Mouse (Mus musculus): ENCODE data around the gene Cep63.

The Cep63 gene

DNA sequence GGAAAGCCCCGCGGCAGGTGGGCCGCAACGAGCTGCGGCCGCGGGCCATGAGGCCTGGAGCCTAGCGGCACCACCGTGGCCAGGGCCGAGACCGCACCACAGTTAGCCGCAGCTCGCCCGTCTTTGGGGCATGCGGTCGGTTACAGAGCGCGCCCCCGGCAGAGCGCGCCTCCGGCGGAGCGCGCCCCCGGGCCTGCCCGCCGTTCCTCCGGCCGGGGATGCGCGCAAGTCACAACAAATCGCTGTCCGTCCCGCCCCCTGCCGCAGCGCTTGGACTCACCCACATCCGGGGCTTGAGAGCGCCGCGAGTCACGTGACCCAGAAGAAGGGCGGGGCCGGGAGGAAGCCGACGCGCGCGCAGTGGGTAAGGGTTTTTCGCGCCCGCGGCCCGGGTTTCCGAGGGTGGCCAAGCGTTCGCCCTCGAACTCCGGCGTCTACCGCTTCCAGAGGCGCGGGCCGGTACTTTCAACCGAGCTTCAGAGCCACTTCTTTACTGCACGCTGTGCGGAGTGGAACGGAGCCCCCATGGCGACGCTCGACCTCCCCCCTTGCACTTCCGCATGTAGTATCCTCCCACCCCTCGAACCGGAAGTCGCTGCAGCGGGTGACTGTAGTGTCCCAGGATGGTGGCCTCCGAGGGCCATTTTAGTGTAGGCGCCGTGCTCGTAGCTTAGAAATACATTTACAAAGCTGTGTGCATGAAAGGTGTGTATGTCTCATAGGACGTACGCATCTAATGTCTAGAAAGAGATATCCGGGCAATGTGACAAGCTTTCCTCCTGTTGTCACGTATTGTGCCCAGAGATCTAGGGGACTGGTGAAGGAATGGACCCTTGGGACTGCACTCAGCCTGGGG lies at the start of gene Cep63, which contains the start of gene Anapc13:
Gene Cep63, minus strand, starts transcription at position 552 of the 856 bp plus-strand sequence.
Gene Anapc13, plus strand, starts transcription at position 314 of the 856 bp plus-strand sequence.
- peak; percentile 98 for DNase-seq (ENCODE audit: low spot score)

DNA sequence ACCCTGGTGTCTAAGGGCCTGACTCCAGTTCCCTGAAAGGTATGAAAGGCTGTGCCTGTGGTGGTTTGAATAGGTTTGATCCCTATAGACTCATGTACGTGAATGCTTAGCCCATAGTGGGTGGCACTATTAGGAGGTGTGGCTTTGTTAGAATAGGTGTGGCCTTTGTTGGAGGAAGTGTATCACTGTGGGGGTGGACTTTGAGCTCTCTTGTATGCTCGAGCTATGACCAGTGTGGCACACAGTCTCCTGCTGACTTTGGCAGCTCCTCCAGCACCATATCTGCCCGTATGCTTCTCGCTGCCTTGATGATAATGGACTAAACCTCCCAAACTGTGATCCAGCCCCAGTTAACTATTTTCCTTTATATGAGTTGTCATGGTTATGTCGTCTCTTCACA lies 49.6 kb upstream of the Cep63 start:
- no peak for DNase-seq (ENCODE audit: low spot score)

DNA sequence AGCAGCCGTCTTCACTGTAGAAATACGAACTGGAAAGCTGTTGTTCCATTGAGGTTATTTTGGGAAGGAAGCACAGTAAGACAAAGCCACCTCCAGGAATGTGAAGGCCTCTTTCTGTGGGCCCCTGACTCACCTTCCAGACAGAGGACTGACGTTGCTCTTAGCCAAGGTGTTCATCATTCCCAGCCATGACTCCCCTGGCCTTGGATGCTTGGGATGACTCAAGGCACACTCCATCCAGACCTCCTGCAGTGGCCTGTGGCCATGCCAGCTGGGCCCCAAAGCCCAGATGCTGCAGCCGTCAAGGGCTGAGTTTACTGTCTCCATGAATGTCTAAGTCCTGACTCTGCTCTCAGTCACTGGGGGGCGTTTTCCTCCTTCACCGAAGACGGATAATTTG lies 47.0 kb upstream of the Cep63 start:
- DNase-seq (ENCODE audit: low spot score), result no peak

DNA sequence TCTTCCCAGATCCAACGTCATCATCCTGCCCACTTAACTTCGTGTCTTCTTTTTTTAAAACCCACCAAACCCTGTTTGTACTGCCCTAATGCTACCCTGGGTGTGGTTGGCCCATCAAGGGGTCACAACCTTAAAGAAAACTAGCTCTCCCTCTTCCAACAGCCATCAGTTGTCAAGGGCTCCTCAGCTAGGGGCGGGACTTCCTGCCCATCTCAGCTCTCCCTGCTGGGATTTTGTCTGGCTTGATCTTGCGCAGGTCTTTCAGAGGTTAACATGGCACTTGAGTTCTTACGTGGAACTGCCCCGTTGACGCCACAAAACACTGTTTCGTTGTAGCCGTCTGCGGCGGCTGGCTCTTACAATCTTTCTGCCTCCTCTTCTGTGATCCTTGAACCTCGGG lies 42.6 kb upstream of the Cep63 start:
- DNase-seq (ENCODE audit: low spot score), result no peak

DNA sequence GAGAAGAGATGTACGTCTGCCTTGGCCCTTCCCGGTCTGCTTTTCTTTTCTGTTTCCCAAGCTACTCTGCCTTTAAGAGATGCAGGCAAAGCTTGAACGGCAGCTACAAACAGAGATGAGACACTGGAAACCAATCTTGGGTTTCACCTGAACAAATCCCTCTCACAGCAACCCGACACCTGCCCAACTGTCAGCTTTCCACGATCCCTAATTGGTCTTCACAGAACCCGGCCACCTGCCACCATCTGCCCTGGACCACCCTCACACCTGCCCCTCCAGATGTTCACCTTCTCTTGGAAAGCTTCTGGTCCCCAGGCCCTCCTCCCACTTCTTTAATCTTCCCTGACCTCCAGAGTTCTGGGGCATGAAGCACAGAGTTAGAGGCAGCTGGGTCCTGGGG lies 41.8 kb upstream of the Cep63 start:
- DNase-seq (ENCODE audit: low spot score), result no peak

DNA sequence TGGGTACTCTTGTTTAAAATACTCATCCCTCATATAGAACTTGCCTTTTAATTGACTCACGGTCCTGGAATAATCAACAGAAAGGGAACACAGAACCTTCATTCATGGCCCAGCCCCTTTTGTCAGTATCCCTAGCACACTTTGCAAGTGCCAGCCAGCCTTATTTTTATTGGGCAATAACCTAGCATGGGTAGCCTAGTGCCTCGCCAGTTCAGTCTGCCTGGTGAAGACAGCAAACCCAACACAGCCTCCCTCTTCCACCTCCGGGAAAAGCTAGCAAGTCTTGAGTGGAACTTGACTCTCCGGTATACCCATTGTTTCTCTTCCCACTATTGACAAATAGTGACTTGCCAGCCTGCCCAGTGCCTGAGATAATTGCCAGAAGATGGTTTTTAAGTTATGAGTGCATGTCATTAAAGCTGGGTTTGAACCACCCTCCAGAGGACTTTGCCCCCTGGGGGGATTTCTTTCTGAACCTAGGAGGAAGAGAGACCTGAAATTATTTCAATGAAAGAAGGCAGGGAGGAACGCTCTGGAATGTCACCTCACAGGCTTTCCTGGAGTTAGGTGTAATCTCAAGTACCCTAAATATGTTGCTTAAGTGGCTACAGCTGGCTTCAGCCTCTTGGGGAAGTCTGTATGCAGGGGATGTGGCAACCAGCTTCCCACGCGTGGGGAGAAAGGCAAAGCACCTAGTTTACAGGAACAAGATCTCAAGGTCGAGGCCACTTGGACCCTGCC lies 30.2 kb upstream of the Cep63 start:
- no peak for DNase-seq (ENCODE audit: low spot score)

DNA sequence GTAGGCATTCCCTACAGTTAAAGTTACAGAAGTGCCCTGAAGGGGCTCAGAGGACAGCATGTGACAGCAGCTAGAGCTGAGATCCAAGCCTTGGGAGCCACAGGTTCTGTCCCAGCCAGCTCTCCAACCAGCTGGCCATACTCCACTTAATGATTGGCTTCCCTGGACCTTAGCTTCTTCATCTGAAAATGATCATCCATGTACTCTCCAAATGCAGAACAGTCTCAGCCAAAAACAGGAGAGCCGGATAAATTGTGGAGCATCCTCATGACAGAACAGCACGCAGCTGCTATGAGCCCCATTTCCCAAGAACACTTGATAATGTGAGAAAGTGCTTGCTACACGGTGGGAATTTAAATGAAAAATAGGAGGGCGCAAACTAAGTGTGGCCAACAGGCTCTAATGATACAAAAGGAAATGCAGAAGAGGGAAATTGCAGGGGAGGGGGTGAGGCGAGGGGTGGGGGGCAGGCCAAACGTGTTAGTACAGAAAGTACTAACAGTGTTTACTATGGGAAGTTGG lies 24.9 kb upstream of the Cep63 start:
- no peak for DNase-seq (ENCODE audit: low spot score)

DNA sequence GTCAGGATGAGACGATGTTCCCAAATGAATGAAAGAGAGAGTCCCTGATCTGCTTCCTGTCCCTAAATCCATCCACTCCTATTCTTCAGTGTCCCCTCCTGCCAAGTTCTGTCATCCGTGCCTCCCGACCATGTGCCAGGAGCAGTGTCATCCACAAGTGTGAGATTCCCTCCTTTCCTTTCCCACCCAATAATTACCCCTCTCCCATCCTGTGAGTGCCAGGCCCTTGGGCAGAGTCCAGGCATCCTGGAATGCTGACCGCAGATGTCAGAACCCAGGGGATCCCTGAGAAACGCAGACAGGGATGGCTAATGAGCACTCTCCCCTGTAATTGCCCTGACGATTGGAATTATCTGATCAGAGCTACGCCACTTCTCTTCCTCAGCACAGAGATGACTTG lies 24.3 kb upstream of the Cep63 start:
- DNase-seq (ENCODE audit: low spot score), result no peak

DNA sequence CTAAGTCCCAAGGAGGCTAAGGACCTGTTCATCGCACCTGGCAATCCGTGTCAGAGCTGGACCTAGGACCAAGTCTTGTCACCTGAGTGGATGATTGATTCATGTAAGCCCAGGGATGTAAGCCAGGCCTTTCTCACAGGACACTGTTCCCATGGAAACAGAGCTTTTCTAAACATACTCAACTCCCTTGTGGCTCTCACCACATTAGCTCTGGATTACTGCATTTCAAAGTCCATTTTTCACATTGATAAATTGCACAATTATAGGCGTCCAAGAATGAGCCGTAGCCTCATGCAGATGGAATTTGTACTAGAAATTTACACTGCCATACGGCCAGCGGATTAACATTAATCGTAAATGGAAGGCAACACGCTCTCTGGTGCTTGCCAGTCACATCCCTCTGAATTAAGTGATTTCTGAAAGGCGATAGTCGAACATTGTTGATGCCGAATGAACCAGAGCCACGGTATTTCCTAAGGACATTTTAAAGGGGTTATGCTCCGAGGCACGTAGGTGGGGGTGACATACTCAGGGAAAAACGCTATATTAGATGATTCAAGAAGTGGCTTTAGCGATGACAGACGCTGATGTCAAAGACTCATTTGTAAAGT lies 23.7 kb upstream of the Cep63 start:
- no peak for DNase-seq (ENCODE audit: low spot score)

DNA sequence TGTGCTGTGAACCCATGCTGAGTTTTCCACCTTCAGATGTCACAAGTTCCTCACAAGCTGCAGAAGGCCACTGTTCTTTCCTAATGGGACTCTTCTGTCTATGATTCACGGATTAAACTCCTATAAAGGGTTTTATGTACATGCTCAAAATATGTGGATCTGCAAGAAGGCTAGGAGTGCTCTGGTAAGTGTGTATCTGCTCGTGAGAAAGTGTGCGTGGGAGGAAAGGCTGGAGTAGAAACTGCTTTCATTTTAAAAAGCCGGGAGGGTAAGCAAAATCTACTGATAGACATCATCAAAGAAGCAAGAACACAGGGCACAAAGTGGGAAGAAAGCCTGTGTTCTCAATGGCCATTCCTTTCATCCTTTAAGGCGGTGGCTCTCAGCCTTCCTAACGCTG lies 20.7 kb upstream of the Cep63 start:
- DNase-seq (ENCODE audit: low spot score), result no peak

DNA sequence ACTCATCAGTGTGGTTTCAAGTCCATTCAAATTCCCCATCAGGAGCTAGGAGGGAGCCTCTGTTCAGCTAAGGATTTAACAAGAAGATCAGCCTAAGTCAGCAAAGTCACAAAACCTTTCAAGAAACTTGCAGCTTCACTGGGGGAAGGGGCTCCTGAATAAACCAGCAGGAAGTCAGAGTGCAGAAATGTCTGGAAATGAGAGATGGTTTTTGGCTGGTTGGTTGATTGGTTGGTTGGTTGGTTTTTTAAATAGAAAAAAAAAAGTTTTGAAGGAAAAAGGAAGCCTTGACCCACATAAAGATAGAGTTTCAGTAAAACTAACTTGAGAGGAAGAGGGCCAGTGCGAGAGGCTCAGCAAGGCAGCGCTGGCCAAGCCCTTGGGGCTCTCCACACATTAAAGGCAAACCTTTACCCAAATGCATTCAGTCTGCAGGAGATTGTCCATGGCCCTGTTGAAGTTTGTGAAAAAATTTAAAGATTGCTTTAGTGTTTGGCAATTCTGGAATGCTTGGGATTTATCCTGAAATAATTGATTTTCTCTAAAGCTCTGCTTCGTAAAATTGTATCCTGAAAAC lies 18.9 kb upstream of the Cep63 start:
- no peak for DNase-seq (ENCODE audit: low spot score)

DNA sequence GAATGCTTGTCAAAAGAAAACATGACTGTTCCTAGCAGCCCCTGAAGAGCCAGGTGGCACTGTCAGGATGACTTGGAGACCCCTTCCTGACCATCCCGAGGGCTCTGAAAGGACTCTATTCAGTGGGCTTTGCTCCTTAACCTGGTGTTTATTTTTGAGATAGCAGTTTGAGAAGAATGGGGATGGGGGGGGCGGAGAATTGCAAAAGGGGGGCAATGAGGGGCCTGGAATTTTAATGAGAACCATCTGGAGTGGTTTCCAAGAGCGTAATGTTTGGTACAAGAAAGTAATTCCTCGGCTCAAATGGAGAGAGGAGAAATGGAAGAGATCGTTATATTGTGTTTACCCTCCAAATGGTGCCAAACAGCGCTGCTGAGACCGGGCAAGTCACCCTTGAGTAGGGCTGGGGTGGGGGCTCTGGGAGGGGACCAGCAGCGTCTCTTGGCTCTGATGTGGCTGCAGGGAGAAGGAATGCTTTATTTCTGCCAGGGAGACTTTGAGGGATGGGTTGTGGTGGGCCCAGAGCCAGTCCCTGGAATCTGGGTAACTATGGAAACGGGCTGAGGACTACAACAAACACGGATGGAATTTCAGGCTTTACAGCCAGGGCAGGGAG lies 17.3 kb upstream of the Cep63 start:
- peak; percentile 74 for DNase-seq (ENCODE audit: low spot score)

DNA sequence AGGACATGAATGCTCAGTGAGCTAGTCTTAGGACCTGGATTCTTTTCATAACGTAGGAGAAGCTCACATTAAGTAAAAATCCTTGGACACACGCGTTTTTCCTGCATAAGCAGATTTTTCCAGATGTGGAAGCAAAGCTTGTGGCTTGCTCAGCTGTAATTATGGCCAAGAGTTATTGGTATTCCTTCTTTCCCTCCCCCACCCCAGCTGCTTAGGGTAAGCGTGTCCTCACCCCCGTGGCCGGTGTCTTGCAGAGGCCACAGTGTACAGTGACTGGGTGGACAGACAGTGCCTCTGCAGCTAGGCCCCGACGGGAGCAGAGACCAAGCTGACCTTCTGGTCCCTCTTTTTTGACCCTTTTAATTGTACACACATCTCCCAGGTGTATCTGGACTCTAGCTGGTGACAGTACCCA lies 16.7 kb upstream of the Cep63 start:
- DNase-seq (ENCODE audit: low spot score), result no peak

DNA sequence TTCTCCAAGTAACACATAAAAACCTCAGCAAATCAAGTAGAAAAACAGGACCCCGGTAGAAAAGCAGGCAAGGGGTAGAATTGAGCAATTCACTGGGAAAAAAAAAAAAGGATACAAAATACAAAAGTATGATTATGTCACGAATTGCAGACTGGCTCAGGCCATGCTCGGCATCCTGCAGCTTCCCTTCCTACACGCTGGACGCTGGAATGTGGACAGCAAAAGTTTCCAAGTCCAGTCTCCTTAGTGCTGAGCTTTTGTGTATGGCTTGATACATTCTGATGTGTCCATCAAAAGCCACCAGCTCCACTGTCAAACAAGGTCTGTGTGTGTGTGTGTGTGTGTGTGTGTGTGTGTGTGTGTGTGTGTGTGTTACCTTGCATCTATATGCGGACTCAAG lies 15.2 kb upstream of the Cep63 start:
- no peak for DNase-seq (ENCODE audit: low spot score)

DNA sequence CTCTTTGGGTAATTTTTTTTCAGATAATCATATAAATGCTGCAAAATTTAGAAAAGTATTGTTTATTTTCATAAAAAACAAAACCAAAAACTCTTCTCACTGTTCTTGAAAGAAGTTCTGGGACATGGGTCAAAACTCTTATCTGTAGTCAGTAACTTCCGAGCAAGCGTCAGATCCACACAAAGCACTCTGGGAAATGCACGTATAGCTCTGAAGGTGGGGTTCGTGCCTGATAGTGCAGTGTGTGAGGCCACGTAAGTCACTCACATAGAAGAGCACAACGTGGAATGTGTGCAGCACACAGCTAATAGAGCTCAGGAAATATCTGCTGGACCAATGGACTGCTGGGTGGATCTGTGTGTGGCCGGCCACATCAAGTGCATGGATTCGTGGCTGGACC lies 13.2 kb upstream of the Cep63 start:
- no peak for DNase-seq (ENCODE audit: low spot score)

DNA sequence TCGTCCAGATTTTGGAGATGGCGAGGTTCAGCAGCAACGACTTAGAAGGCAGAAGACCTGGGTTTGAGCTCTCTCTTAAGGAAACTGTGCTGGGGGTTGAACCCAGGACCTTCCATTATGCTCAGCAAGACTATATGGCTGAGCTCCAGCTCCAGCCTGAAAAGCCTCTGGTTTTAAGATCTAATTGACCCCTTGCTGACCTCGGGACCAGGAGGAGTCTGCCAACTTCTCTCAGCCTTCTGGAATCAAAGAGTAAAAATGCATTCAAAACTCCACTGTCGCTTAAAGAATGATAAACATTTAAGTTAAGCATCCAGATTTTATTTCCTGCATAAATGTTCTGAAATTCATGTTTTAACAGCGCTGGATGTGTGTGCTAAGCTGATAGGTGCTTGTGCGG lies 12.6 kb upstream of the Cep63 start:
- DNase-seq (ENCODE audit: low spot score), result no peak

DNA sequence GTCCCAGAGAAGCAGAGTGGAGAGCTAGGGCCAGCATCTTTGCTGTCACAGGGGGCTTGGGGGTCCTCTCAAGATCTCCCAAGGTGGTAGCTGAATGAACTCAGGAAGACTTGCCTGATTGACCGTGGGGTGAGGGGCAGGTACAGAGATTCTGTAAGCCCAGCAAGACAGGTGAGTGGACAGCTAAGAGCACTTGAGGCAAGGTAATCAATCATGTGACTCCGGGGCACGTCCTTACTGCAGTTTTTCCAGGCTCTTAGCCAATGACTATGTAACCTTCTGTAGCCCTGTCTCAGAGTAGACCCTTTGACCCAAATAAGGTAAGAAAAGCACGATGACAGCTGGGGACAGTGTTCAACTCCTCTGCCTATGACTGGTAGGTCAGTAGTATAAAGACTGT lies 10.8 kb upstream of the Cep63 start:
- no peak for DNase-seq (ENCODE audit: low spot score)

DNA sequence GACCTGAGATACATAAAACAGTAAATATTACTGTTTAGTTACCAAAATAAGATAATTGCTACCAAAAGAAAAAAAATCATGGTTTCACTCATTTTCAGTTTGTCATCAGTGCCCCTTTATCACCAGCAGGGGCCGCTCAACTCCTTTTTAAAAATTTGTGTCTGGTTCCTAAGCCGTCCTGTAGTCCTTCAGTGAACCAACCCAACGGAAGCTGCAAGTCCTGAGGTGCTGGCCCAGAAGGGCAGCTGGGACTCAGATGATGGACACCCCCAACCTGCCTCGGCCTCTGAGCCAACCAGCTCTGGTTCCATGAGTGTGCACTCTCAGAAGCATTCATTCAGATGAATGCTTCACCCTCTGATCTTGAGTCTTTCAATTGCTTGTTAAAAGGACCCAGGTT lies 10.2 kb upstream of the Cep63 start:
- DNase-seq (ENCODE audit: low spot score), result peak; percentile 59

DNA sequence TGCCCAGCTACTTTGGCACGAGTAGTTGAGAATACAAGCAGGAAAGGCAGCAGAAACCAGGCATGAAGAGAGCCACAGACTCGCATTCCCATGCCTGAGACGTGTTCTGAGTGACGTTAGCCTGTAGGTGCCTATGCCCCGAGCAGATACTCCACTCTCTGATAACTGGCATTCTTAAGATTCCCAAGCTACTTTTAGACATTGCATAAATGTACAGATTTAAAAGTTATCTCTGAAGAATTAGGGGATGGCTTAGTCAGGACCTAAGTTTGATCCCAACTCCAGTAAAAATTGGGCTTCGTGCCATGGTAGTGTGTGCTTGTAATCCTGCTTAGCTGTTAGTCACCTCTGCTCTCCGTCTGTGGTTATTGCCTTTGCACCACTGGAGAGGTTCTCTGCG lies 8.1 kb upstream of the Cep63 start:
- no peak for DNase-seq (ENCODE audit: low spot score)

DNA sequence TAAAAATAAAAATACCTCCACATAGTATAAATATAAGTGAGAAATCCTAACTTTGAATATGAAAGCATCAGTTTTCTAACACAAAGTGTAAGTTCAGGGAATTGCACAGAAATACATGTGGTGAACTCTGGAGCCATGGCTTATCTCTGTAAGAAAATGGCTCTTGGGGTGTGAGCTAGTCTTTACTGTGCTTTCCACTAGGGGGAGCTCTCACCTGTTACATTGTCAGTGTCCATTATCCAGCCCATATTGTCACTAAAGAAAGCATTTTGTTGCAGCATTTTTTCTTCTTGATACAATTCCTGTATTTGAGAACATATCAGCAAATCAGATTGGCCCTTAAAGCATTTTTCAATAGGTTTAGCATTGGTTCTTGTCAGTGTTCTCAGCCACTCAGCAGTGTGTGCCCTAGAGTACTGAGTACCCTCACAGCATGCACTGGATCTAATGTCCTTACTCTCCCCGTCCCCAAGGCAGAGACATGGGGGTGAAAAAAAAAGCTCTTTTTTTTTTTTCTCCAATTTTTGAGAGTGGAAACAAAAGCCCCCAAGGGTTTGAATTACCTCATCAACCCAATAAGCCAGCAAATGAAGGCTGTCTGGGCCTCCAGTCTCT lies 6.7 kb upstream of the Cep63 start:
- peak; percentile 59 for DNase-seq (ENCODE audit: low spot score)

DNA sequence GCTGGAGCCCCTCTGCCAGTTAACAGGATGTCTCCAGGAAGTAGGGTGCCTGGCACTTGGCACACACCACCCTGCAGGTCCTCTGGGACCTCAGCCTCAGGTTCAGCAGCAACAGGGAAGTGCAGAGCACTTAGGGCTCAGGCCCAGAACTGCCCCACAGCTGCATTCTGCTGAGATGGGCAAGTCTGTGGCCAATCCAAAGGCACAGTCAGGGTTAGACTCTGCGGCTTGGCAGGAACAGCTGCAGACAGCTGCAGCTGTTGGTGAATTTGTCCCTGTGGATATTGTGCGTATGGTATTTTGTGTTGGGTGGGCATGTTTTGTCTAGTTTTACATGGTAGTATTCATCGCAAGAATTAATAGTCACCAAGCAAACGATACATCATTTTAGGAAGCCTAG lies 5.8 kb upstream of the Cep63 start:
- no peak for DNase-seq (ENCODE audit: low spot score)

All from urinary bladder, postnatal 14 days (tissue).